Mouse (Mus musculus): Measurements from ENCODE around the gene 2810408A11Rik.

The 2810408A11Rik gene

DNA sequence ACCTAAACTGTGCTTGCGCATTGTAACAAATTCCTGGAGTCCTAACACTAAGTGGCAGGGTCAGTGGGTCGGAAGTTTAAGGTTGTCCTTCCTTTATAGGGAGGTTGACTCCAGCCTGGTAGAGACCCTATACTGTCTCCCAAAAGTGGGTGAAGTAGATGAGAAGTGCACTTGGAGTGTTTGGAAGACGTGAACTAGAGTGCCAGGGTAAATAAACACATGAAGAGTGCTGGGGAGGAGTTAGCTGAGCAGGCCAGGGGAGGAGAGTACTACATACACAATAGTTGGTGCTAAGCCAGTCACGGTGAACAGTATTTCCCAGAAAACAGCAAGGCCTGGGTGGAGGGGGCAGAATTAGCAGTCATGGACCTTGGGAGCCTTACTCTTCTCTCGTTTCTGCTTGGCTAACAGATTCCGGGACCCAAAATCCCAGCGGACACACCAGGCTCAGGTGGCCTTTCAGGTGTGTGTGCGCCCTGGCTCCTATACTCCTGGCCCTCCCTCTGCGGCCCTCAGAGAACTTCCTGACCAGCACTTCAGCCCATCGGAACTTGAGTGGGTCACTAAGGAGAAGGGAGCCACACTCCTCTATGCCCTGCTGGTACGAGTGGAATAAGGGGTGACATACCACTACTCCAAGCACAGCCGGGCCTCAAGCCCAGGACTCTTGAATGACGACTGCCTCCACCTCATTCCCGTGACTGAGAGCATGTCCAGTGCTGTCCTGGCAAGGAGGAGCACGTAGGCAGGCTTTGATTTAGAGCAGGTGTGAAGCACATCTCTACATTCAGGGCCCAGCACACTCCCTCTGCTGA lies 12.1 kb upstream of the 2810408A11Rik start:
- no peak for DNase-seq (ENCODE audit: low read depth, low spot score)

DNA sequence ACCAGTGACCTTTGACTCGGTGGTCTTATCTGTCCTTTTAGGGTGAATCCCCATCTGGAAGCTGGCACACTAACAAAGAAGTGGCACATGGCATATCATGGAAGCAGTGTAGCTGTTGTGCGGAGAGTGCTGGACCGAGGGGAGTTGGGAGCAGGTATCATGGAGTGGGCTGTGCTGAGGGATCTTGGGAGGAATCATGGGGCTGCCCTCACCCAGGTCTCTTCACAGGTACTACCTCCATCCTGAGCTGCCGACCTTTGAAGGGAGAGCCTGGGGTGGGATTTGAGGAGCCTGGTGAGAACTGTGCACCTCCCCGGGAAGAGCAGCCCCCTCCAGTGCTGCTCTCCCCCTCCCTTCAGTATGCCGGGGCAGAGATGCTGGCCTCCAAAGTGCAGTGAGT lies 10.9 kb upstream of the 2810408A11Rik start:
- no peak for DNase-seq (ENCODE audit: low read depth, low spot score)

DNA sequence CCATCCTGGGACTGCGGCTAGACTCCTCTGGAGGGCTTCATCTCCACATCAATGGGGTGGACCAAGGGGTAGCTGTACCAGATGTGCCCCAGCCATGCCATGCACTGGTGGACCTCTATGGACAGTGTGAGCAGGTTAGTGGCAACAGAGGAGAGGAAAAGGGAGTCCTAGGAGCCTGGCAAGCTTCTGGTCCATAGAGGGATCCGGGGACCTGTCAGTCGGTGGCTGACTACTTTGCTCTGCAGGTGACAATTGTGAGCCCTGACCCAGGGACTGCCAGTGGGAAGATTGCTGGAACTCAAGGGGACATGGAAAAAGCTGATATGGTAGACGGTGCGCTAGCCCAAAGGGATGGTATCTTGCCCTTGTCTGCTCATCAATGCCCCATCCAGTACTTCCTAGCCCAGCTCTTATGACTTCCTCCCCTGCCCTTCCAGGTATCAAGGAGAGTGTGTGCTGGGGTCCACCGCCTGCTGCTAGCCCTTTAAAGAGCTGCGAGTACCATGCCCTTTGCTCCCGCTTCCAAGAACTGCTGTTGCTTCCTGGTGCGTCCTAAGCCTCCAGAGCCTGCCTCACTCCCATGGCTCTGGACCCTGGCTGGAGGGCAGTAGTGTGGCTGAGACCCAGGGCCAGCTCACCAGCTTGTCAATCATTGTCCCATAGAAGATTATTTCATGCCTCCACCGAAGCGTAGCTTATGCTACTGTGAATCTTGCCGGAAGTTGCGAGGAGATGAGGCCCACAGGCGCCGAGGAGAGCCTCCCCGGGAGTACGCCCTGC lies 10.2 kb upstream of the 2810408A11Rik start:
- DNase-seq (ENCODE audit: low read depth, low spot score) = no peak

DNA sequence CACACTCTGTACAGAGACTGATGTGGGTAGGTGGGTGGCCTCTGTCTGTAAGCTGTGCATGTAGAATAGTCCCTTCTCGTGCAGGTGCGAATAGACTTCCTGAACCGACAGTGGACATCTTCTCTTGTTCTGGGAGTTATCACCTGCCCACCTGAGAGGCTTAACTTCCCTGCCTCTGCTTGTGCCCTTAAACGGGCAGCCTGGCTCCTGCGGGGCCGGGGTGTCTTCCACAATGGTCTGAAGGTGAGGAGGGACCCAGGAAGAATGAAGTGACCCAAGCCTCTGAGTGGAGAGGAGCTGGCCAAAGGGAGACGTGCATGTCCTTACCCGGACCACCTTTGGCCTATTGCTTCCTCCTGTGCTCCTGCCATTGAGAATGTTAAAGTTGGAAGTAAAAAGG lies 9.4 kb upstream of the 2810408A11Rik start:
- no peak for DNase-seq (ENCODE audit: low read depth, low spot score)

DNA sequence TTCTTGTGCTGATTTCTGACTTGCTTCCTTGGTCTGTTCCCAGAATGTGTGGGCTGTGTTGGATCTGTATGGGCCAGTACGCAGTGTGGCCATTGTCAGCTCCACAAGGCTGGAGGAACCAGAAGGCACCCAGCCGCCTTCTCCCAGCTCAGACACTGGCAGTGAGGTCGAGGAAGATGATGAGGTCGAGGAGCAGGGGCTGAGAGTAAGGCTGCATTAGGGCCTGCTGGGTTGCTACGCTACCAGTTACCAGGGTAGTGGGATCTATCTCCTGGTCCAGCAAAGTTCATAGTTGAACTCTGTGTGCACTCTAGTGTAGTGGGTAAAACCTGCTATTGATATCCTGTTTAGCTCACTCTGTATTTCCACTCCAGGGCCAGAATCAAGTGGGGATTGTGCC lies 8.4 kb upstream of the 2810408A11Rik start:
- DNase-seq (ENCODE audit: low read depth, low spot score) = no peak

DNA sequence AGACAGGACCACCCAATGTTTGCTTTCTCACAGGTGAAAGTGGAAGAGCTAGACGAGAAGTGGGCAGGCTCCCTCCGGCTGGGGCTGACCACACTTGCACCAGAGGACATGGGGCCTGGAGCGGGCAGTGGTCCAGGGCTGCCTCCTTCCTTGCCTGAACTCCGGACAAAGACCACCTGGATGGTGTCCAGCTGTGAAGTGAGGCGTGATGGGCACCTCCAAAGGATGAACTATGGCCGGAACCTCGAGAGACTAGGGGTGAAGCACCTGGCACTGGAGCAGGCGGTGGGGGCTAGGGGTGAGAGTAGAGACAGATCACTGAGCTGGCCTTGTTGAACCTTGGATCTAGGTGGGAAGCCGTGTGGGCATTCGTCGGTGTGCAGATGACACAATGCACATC lies 7.9 kb upstream of the 2810408A11Rik start:
- DNase-seq (ENCODE audit: low read depth, low spot score) = no peak

DNA sequence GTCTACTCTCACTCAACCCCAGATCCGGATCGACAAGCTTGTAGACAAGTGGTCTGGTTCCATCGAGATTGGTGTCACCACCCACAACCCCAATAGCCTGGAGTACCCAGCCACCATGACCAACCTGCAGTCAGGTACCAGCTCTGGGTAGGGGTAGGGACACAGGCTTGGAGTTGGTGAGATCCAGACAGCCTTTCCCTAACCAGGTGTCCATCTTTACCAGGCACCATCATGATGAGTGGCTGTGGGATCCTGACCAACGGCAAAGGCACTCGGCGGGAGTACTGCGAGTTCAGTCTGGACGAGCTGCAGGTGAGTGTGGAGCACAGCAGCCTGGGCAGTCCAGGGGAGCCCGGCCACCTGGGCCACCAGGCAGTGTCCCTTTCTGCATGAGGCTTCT lies 3.5 kb upstream of the 2810408A11Rik start:
- DNase-seq (ENCODE audit: low read depth, low spot score) = no peak

DNA sequence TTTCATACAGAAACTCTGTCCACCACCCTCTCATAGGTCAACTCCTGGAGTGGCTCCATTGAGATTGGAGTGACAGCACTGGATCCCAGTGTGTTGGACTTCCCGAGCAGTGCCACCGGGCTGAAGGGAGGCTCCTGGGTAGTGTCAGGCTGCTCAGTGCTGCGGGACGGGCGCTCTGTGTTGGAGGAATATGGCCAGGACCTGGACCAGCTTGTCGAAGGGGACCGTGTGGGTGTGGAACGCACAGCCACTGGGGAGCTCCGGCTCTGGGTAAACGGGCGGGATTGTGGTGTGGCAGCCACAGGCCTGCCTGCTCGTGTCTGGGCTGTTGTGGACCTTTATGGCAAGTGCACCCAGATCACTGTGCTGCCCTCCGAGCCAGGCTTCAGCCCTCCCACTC lies 2.2 kb upstream of the 2810408A11Rik start:
- DNase-seq (ENCODE audit: low read depth, low spot score) = no peak

DNA sequence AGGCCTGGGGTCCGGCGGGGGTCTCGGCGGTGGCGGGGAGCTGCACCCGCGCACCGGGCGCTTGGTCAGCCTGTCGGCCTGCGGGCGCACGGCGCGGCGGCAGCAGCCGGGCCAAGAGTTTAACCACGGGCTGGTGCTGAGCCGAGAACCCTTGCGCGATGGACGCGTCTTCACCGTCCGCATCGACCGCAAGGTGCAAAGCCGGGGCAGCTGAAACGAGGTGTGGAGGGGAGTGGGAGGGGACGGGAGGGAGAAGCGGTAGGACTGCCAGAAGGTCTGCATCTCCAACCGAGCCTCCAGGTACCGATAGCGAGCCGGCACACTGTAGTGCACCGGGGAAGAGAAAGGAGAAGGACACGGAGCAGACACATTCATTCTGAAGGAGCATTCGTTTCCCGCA lies 1.2 kb upstream of the 2810408A11Rik start:
- DNase-seq (ENCODE audit: low read depth, low spot score) = no peak

DNA sequence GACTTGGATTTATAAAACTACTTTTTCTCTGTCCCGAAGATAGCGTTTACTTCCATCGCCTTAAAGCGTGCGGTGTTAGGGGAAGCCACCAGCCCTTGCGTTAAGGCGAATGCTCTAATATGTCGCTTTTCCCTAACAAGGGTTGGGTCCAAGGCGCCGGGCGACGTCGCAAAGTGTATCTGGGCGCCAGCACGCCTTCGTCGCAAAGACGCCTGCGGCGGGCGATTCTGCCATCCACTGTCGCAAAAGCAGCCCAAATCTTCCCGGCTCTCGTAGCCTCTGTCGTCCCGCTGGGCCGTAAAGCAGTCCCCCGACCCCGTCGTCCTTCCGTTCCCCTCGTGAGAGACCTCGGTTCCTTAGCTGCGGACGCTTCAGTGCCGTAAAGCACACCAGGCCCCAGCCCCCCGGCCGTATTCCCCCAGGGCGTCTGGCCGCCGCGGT lies 639 bp upstream of the 2810408A11Rik start:
- peak; percentile 99 for DNase-seq (ENCODE audit: low read depth, low spot score)

DNA sequence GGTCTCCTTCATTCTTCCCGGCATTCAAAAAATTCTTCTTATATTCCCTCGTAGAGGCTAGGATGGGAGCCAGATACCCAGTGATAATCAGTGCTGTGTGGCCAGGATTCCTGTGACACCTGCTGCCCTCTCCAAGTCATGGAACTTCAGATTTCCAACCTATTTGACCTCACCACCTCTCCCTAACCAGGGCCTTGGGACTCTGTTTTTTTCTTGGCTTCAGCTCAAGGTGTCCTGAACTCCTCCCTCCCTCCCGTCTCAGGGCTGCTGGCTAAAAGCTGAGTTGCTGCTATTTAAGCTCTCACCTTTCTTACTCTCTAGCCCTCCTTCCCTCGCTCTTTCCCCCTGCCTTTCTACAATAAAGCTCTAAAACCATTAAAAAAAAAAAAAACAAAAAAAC lies 917 bp downstream of the 2810408A11Rik start:
- DNase-seq (ENCODE audit: low read depth, low spot score) = no peak

DNA sequence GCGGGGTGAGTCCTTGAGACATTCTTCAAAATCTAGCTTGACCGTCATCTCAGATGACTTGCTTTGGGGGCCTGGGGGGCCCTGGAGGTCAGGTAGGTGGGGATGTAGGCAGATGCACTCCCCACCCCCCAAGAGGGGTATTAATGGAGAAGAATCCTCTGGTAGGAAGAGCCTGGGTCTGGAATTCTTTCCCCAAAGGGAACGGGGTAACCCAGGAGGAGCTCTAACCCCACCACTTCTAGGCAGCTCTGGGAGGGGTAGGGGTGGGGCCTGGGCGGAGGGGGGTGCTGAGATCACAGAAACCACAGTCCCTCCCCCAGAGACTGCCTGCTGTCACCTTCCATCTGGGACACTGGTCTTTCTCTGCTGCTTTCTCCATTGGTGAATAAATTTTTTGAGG lies 5.5 kb downstream of the 2810408A11Rik start, which contains the start of gene Acap1:
Acap1 (minus strand) TSS at position 249 of the 400 bp plus-strand sequence.
- DNase-seq (ENCODE audit: low read depth, low spot score) = no peak

DNA sequence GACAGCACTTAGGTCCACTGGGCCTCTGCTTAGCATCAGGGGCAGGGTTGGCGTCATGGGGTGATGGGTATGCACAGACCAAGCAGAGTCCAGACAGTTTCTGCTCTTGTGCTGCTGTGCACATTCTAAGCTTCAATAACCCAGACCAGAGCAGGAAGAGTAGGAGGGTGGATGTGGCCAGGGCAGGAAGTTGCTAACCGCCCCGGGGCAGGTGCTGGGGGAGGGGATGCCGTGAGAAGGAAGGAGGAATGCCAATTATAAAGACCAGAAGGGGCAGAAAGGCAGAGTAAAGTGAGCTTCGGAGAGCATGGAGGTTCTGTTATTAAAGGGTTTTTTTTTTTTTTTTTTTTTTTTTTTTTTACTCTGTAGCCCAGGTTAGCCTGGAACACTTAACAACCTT lies 6.1 kb downstream of the 2810408A11Rik start:
- no peak for DNase-seq (ENCODE audit: low read depth, low spot score)

DNA sequence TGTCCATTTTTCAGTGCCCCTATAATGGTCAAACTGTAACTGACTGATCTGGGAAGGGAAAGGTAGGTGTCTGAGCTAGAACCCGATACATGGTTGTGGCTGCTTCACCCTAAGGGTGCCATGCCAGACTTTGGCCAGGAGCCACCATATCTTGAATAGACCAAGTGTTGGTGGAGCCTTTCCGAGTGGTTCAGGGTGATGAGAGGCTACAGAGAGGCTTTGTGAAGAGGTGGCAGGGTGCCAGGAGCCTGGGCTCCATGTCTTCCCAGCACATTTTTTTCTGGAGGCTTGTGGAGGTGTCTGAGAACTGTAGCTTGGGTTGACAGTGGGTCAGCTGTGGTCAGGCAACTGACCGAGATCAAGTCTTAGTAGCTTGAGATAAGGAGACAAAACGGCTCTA lies 9.3 kb downstream of the 2810408A11Rik start:
- DNase-seq (ENCODE audit: low read depth, low spot score) = no peak

DNA sequence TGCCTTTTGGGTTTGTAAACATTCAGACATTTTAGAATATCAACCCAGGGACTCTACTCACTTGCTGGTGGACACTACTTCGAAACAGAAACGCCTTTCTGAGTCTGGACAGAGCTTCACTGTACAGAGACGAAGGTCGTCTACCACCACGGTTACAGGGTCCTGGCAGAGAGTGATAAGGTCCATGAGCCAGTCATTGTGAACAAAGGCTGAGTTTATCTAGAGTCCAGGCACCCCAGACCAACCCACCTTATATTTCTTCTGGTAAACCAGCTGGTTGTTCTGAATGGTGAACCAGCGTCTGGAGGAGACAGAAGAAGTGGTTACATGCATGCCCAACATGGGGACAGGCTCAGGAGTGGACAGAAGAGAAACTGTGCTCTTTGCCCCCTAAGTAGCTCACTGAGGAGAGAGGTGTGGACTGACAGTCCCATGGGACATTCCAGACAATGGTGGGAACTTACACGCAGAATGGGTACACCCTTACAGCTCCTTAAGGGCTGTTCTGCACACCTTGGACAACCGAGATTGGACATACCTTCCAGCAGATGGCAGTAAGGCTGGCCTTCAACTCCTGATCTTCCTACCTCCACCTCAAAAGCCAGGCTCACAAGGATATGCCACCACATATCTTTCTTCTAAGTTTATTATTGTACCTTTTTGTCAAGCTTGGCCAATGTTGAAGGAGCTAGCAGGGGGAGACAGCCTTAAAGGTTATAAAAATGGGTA lies 13.7 kb downstream of the 2810408A11Rik start:
- no peak for DNase-seq (ENCODE audit: low read depth, low spot score)

DNA sequence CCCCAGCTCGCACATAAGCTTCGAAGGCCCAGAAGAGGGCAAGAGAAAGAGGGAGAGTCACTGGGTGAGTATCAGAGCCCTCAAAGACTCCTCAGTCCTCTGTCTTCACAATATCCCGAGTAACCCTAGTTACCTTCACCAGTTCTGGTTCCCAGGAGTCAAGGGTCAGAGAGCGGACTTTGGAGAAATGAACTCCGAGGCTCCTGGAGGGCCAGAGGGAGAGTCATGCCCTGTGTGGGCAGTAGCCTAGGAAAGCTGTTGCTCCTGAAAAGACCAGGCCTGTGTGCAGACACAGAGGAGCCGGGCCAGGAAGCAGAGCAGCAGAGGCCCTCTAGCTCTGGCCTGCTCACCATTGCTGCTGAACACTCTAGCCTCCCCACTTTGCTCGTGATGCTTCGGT lies 16.1 kb downstream of the 2810408A11Rik start:
- DNase-seq (ENCODE audit: low read depth, low spot score) = no peak

DNA sequence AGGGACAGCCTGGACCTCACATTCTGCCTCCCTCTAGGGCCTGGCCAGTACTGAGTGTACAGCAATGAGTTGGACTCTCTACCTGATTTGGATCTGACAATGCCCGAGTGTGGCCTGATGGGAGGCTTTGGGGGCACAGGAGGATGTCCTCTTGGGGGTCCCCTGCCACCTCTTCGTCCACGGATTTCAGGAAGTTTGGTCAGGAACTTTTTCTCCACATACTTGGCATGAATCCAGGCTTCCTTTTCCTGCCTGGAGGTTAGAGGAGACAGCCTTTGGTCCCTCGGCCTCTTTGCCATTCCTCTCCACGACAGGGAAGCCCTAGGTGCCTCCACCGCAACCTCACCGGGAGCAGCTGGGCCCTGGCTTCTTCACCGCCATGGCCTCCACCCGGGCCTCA lies 16.5 kb downstream of the 2810408A11Rik start:
- DNase-seq (ENCODE audit: low read depth, low spot score) = no peak

DNA sequence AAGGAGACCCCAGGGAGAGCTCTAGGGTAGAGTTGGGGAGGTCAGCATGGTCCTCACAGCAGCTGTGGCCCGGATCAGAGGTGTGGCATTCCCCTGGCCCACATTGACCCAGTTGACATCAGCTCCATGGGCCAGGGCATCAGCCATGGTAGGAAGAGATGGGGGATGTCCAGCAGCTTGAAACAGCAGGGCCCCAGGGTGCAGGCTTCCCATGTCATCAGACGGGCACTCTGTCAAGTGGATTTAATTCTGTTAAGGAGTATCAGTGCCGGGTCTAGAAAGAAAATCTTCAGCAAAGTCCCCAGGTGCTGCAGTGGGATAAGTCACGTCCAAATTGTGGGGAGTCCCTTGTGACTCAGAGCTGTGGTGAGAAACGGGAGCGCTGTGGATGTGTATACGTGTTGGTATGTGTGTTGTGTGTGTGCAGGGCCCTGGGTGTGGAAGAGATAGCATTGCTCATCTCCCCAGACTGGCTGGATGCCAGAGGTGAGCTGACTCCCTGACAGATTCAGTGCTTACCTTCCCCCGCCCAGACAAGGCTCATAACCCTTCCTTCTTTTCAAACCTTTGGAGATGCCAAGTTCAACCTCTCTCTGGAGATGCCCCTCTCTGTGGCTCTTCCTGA lies 17.1 kb downstream of the 2810408A11Rik start:
- no peak for DNase-seq (ENCODE audit: low read depth, low spot score)

DNA sequence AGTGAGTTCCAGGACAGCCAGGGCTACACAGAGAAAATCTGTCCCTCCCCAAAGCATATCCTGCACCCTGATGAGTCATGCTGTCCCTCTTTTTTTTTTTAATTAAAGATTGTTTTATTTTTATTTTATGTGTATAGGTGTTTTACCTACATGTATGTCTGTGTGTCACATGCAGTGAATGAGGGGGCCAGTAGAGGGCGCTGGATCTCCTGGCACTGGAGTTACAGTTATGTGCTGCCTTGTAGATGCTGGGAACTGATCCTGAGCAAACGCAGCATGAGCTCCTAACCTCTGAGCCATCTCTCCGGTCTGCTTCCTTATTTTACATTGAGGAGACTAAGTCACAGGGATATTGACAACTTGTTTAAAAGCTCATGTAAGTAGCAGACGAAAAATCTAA lies 17.7 kb downstream of the 2810408A11Rik start:
- no peak for DNase-seq (ENCODE audit: low read depth, low spot score)

DNA sequence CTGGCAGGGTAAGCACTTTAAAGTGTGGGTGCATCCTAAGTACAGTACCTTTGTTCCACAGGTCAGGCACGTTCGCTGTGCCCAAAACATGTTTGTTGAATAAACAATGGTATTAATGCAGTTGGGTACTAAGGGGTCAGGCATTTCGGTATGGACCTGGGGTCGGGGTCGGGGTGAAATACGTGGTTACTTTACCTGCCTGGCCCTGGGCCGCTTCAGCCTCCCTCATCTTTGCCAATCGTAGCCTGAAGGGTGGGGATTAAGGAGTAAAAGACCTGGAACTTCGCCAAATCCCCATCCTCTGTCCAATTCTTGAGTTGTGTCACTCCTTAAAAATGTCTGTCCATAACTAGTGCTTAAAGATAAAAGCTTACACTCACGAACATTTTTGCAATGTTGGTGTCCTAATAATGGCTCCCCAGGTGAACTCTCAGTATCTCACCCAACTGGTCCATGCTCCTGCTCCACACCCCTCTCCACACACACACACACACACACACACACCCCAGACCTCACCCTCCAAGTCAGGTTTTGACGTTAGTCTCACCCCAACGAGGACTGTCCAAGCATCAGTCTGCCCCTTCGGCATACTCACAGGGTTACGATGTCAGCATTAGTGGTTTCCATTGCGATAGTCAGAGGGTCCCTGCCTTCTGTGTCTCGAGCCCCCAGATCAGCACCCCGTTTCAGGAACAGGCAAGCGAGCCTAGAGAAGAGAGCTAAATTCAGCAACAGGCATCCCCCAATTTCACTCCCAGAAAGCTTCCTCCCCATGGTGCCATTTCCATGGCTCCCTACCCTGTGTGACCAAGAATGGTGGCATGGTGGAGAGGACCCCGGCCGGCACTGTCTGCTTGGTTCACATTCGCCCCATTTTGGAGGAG lies 18.8 kb downstream of the 2810408A11Rik start:
- DNase-seq (ENCODE audit: low read depth, low spot score) = no peak
